Mouse (Mus musculus): ENCODE results near the gene Ldlrad3. TPM values are rescaled to one million over a fixed set of nuclear protein-coding genes. Genes with fewer than 3 reads are reported as not detected.

Gene Ldlrad3
- total RNA-seq, 2 experiments from 2014 or later, result 4.5 to 5.9 TPM

- TF ChIP-seq CTCF (IDR thresholded peaks at IDR 0.05), result no peak
- no peak overlapping the region for H3K27ac ChIP-seq
- intact Hi-C loops (cut with DNase I), result no loop called here
- no peak for DNase-seq
- H3K4me3 ChIP-seq, result no peak overlapping the region
These were observed 68.8 kb downstream of the Ldlrad3 start for GRCm38 (mm10) chr2:102117402-102117760.

- H3K4me3 ChIP-seq, result no peak overlapping the region
- no peak for DNase-seq
- TF ChIP-seq CTCF (IDR thresholded peaks at IDR 0.05), result no peak
- intact Hi-C loops (cut with DNase I), result no loop called here
- no peak overlapping the region for H3K27ac ChIP-seq
These were observed 69.4 kb downstream of the Ldlrad3 start for GRCm38 (mm10) chr2:102116521-102117401.

DNA sequence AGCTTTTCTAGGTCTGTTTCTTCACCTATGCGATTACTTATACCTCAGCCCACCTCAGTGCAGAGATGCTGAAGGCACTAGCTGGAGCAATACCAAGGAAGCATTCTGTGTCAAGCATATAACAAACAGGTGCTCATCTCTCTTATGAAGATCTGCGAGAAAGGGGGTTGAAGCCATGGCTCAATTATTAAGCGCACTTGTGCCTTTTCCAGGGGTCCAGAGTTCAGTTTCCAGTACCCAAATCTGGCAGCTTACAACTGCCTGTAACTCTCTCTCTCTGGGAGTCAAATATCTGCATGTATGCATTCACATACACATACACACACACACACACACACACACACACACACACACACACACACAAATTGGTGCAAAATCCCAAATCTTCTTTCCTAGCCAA lies 72.4 kb downstream of the Ldlrad3 start:
- H3K4me3 ChIP-seq, result no peak overlapping the region
- intact Hi-C loops (cut with DNase I), result no loop called here

GRCm38 (mm10) chr2:102113323-102113722 lies 72.9 kb downstream of the Ldlrad3 start:
- intact Hi-C loops (cut with DNase I), result no loop called here
- no peak for DNase-seq
- H3K4me3 ChIP-seq, result no peak overlapping the region
- no peak for TF ChIP-seq CTCF (IDR thresholded peaks at IDR 0.05)
- no peak overlapping the region for H3K27ac ChIP-seq

More for the DNA sequence above, 72.4 kb downstream of the Ldlrad3 start:
- DNase-seq, result no peak
- H3K27ac ChIP-seq, result no peak overlapping the region
- TF ChIP-seq CTCF (IDR thresholded peaks at IDR 0.05), result no peak

DNA sequence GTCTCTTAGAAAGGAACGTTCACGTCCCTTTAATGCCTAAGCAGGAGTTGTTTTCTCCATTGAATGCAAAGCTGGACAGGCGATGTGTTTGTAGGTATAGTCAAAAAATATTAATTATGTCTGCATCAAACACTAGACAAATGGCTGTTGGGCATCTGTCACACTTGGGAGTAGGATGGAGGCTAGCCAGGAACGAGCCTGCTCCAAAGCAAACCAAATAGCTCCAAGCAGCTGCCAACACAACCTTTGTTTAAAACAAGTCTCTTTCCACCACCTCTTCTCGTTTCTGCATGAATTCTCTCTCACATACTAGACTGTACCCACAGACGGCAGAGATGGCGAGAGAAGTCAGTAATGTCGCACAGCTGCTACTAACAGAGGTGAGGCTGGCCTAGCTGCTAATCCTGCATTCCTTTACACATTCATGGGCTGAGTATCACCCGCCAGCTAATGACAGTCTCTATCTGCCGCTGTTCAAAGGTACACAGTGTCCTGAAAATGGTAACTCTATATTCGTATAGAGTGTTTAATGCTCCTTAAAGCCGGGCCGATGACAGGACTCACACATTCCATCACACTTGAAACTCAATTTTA lies 74.2 kb downstream of the Ldlrad3 start:
- no peak for TF ChIP-seq CTCF (IDR thresholded peaks at IDR 0.05)
- H3K27ac ChIP-seq, result no peak overlapping the region
- intact Hi-C loops (cut with DNase I), result no loop called here
- no peak overlapping the region for H3K4me3 ChIP-seq
- DNase-seq, result no peak

- intact Hi-C loops (cut with DNase I), result no loop called here
- Histone ChIP-seq H3K27ac (no peak overlapping the region), H3K4me3 (no peak overlapping the region)
- no peak for DNase-seq
- no peak for TF ChIP-seq CTCF (IDR thresholded peaks at IDR 0.05)
These were observed 75.9 kb downstream of the Ldlrad3 start for GRCm38 (mm10) chr2:102110306-102110705.

- Histone ChIP-seq H3K4me3 (no peak overlapping the region), H3K27ac (peak overlapping the region; percentile 20; the same call in 1 of the 2 replicates)
- TF ChIP-seq CTCF (IDR thresholded peaks at IDR 0.05), result peak; percentile 42
- DNase-seq, result no peak
- intact Hi-C loops (cut with DNase I), result no loop called here
These were observed 78.9 kb downstream of the Ldlrad3 start for GRCm38 (mm10) chr2:102107280-102107679.

DNA sequence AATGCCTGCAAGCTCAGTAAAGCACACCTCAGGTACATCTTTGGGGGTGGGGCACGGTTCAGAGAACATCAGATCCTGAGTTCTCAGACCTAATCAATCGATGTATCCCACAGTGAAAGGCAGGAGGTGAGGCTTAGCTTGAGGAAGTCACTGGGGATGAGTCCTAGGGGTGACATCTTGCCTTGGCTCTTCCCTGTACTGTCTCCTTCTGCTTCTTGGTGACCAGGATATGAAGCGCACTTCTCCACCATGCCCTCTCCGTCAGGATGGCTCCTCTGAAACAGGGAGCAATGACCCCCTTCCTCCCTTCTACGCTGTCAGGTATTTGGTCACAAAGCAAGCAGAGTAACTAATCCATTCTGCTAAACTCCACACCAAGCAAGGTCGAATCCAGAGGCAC lies 79.5 kb downstream of the Ldlrad3 start:
- intact Hi-C loops (cut with DNase I), result no loop called here
- TF ChIP-seq CTCF (IDR thresholded peaks at IDR 0.05), result no peak
- Histone ChIP-seq H3K4me3 (no peak overlapping the region), H3K27ac (peak overlapping the region; percentile 20; the same call in 1 of the 2 replicates)
- no peak for DNase-seq

- no peak overlapping the region for H3K27ac ChIP-seq
- H3K4me3 ChIP-seq, result no peak overlapping the region
- TF ChIP-seq CTCF (IDR thresholded peaks at IDR 0.05), result no peak
- intact Hi-C loops (cut with DNase I), result no loop called here
- DNase-seq, result no peak
These were observed 80.7 kb downstream of the Ldlrad3 start for GRCm38 (mm10) chr2:102105454-102105853.

DNA sequence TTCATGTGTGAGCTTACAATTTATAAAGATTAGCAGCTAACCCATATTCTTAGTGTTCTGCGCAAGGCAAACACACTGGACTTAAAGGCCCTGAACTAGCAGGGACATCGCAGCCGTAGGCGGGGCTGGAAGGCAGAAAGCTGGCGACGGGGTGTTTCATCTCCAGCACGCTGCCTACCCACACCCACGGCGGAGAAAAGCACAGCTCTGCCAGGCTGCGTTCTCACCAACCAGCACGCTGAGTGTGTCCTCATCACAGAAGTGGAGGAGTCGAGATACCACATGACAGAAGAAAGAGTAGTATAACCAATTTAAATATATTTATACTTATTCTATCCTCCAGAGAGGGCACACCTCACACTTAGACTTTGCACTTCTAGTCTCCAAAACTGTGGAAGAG lies 82.2 kb downstream of the Ldlrad3 start:
- no peak for TF ChIP-seq CTCF (IDR thresholded peaks at IDR 0.05)
- Histone ChIP-seq H3K27ac (no peak overlapping the region), H3K4me3 (no peak overlapping the region)
- DNase-seq, result no peak
- intact Hi-C loops (cut with DNase I), result no loop called here

DNA sequence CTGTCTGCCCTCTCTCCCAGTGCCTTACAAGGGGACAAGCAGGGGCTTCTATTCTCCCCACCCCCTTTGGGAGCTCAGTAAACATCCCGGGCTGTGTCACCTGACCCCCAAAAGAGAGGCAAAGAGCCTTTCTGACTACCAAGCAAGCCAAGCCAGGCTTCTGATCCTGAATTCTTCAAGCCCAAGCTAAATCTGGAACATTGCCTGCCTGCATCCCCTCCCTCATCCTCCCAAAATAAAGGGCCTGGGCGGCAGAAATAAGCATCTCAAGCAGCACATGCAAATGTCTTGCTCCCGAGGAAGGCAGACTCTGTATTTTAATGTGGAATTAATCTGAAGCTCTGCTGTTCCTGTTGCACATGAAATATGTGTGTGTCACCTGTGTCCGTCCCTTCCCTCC lies 85.7 kb downstream of the Ldlrad3 start:
- DNase-seq, result no peak
- TF ChIP-seq CTCF (IDR thresholded peaks at IDR 0.05), result no peak
- H3K27ac ChIP-seq, result peak overlapping the region; percentile 32; the same call in 1 of the 2 replicates
- no peak overlapping the region for H3K4me3 ChIP-seq
- intact Hi-C loops (cut with DNase I), result no loop called here

DNA sequence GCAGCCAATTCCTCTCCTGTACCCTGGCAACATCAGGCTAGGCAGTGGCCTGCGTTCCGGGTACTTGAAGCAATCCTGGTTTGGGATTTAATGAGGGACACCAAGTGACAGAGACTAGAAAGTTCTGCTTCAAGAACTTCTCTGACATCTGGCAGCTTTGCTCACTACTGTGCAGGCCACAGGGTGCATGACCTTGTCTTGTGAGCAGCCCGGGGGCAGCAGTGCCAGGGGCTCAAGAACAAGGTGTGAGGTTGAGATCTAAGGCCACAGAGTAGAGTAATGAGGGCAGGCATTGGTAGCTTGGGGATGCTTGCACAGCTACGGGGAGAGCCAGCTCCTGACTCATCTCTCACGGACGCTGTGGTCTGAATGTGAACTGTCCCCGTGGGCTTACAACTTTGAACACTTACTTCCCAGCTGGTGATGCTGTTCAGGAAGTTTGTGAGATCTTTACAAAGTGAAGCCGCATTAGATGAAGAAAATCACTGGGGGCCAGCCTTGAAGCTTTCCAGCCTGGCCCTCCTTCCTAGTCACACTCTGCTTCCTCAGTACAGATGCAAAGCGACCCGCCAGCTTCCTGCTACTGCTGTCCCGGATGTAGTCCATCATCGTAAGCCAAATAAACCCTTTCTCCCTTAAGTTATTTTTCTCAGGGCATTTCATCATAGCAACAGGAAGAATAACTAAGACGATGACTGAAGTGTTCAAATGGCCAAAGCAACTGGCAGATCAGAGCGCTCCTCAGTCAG lies 86.3 kb downstream of the Ldlrad3 start:
- Histone ChIP-seq H3K27ac (peak overlapping the region; percentile 32; the same call in 1 of the 2 replicates), H3K4me3 (no peak overlapping the region)
- no peak for TF ChIP-seq CTCF (IDR thresholded peaks at IDR 0.05)
- DNase-seq, result no peak
- intact Hi-C loops (cut with DNase I), result loop anchor here (10.0 kb wide), 1 partner anchor 195 kb away; no protein-coding TSS in a partner anchor

DNA sequence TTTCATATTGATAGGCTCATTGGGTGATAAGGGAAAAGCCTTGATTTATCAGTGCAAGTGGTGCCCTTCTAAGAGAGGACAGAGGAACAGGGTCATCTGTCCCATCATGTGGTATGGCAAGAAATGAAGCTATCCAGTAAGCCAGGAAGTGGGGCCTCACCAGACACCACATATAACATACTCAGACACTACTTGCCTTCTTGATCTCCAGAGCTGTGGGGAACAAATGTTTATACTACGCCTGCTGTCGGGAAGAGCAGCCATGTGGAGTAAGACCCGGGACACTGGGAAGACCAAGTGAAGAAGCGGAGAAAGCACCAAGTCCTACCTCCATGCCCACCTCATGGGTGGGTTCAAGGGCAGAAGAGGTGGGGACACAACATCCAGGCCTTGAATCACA lies 86.9 kb downstream of the Ldlrad3 start:
- intact Hi-C loops (cut with DNase I), result loop anchor here (10.0 kb wide), 1 partner anchor 194 kb away; no protein-coding TSS in a partner anchor
- Histone ChIP-seq H3K27ac (no peak overlapping the region), H3K4me3 (no peak overlapping the region)
- no peak for TF ChIP-seq CTCF (IDR thresholded peaks at IDR 0.05)
- DNase-seq, result no peak

Measured in gastrocnemius, adult 2 months (tissue).